Mouse (Mus musculus) limb, embryonic 13.5 days (tissue): ENCODE measurements at regions not wholly inside any gene's neighbourhood (a gene's known extent, or its start where the extent isn't known, plus 50 kb on each side); places are given as distances from the start of the nearest gene placed in this dataset.
A peak's percentile ranks its signal among the peaks of the same experiment; 100 is the strongest.

ENCODE experiments used
- ATAC-seq: fragments of 200-750 bp; cut with Nextera tagmentation; 2 replicates; pipeline ENCODE4 v1.8.0; 2017; ENCODE audit warnings: low read depth, moderate number of reproducible peaks, moderate TSS enrichment; ENCODE audit not compliant: low FRiP score
- H3K27ac ChIP-seq: fragments of 300-500 bp; sonication (generic); 2 replicates; pipeline ENCODE4 v1.5.1; 2015; ENCODE audit warnings: inconsistent platforms, mild to moderate bottlenecking, moderate library complexity
- H3K27me3 ChIP-seq: fragments of 300-500 bp; sonication (generic); 2 replicates; pipeline ENCODE4 v1.6.1; 2015; ENCODE audit warnings: mild to moderate bottlenecking, inconsistent platforms
- H3K36me3 ChIP-seq: fragments of 300-500 bp; sonication (generic); 2 replicates; pipeline ENCODE4 v1.6.1; 2015; ENCODE audit warnings: inconsistent platforms, mild to moderate bottlenecking, moderate library complexity
- H3K4me1 ChIP-seq: fragments of 300-500 bp; sonication (generic); 2 replicates; pipeline ENCODE4 v1.6.1; 2015; ENCODE audit warnings: inconsistent platforms
- H3K4me2 ChIP-seq: fragments of 300-500 bp; sonication (generic); replicated peaks from 2 replicates; pipeline ENCODE4 v1.6.1; 2015; ENCODE audit warnings: inconsistent platforms, mild to moderate bottlenecking, moderate library complexity
- H3K4me3 ChIP-seq: fragments of 300-500 bp; sonication (generic); 2 replicates; pipeline ENCODE4 v1.5.1; 2015; ENCODE audit warnings: moderate library complexity, mild to moderate bottlenecking, inconsistent platforms
- H3K9ac ChIP-seq: fragments of 300-500 bp; sonication (generic); 2 replicates; pipeline ENCODE4 v1.6.1; 2015; ENCODE audit warnings: mild to moderate bottlenecking, inconsistent platforms
- H3K9me3 ChIP-seq: fragments of 300-500 bp; sonication (generic); 2 replicates; pipeline ENCODE4 v1.6.1; 2016; ENCODE audit warnings: inconsistent platforms
- WGBS: fragments of 180-500 bp; shearing (Covaris S2); methylation state at CpG from one replicate; pipeline ENCODE4 v1.1.7; 2015; 5-methylcytosine and 5-hydroxymethylcytosine counted together

- H3K4me1 ChIP-seq, result no peaks in the 10 kb centered on the region
- no peak for ATAC-seq
- H3K9ac ChIP-seq, result no peak overlapping the region
- no peaks in the 10 kb centered on the region for H3K27me3 ChIP-seq
- H3K27ac ChIP-seq, result no peak overlapping the region
- no peak overlapping the region for H3K4me3 ChIP-seq
- H3K9me3 ChIP-seq, result no peaks in the 10 kb centered on the region
- WGBS, result 89% methylated on average over 3 of the region's 3 CpGs
- H3K36me3 ChIP-seq, result no peaks in the 10 kb centered on the region
- no peak overlapping the region for H3K4me2 ChIP-seq
These were observed 519.4 kb upstream of the Hs6st1 start for GRCm38 (mm10) chr1:35548845-35549244.

GRCm38 (mm10) chr1:35551503-35551902 is 516.7 kb upstream of the Hs6st1 start:
- WGBS, result 77% methylated on average over 1 of the region's 1 CpGs
- Histone ChIP-seq H3K9me3 (no peaks in the 10 kb centered on the region), H3K4me2 (no peak overlapping the region), H3K27me3 (no peaks in the 10 kb centered on the region), H3K9ac (no peak overlapping the region), H3K4me1 (no peaks in the 10 kb centered on the region), H3K27ac (no peak overlapping the region), H3K36me3 (no peaks in the 10 kb centered on the region), H3K4me3 (no peak overlapping the region)
- ATAC-seq, result no peak

GRCm38 (mm10) chr1:35562786-35563185 is 505.4 kb upstream of the Hs6st1 start:
- no peak overlapping the region for H3K9ac ChIP-seq
- 87% methylated on average over 4 of the region's 4 CpGs for WGBS

GRCm38 (mm10) chr1:35575203-35575602 is 493.0 kb upstream of the Hs6st1 start:
- no peaks in the 10 kb centered on the region for H3K36me3 ChIP-seq
- no peak overlapping the region for H3K4me3 ChIP-seq

More at GRCm38 (mm10) chr1:35562786-35563185, 505.4 kb upstream of the Hs6st1 start:
- no peak for ATAC-seq
- no peak overlapping the region for H3K4me3 ChIP-seq
- H3K9me3 ChIP-seq, result no peaks in the 10 kb centered on the region
- H3K27ac ChIP-seq, result no peak overlapping the region
- no peaks in the 10 kb centered on the region for H3K36me3 ChIP-seq
- H3K4me2 ChIP-seq, result no peak overlapping the region
- no peaks in the 10 kb centered on the region for H3K27me3 ChIP-seq
- no peaks in the 10 kb centered on the region for H3K4me1 ChIP-seq

GRCm38 (mm10) chr1:35579392-35579791 is 488.8 kb upstream of the Hs6st1 start:
- H3K4me3 ChIP-seq, result no peak overlapping the region
- no peak overlapping the region for H3K4me2 ChIP-seq
- no peaks in the 10 kb centered on the region for H3K27me3 ChIP-seq
- peaks cover 15% of the 10 kb centered on the region for H3K4me1 ChIP-seq
- H3K9ac ChIP-seq, result no peak overlapping the region
- no peaks in the 10 kb centered on the region for H3K36me3 ChIP-seq
- H3K9me3 ChIP-seq, result no peaks in the 10 kb centered on the region
- ATAC-seq, result no peak
- H3K27ac ChIP-seq, result no peak overlapping the region
- WGBS, result 36% methylated on average over 3 of the region's 3 CpGs

More at GRCm38 (mm10) chr1:35575203-35575602, 493.0 kb upstream of the Hs6st1 start:
- Histone ChIP-seq H3K27ac (no peak overlapping the region), H3K27me3 (no peaks in the 10 kb centered on the region), H3K4me1 (peaks cover 12% of the 10 kb centered on the region), H3K9ac (no peak overlapping the region), H3K4me2 (no peak overlapping the region), H3K9me3 (no peaks in the 10 kb centered on the region)
- peak; percentile 67; the same call in 1 of the 2 replicates for ATAC-seq
- 79% methylated on average over 1 of the region's 1 CpGs for WGBS

- no peak overlapping the region for H3K9ac ChIP-seq
- WGBS, result 41% methylated on average over 4 of the region's 4 CpGs
- no peak overlapping the region for H3K4me3 ChIP-seq
- H3K4me1 ChIP-seq, result peaks cover 15% of the 10 kb centered on the region
- no peak overlapping the region for H3K27ac ChIP-seq
- no peaks in the 10 kb centered on the region for H3K9me3 ChIP-seq
- ATAC-seq, result peak; percentile 41; the same call in 1 of the 2 replicates
- no peak overlapping the region for H3K4me2 ChIP-seq
- no peaks in the 10 kb centered on the region for H3K36me3 ChIP-seq
- H3K27me3 ChIP-seq, result no peaks in the 10 kb centered on the region
These were observed 488.2 kb upstream of the Hs6st1 start for GRCm38 (mm10) chr1:35579992-35580391.

GRCm38 (mm10) chr1:35580474-35580873 is 487.7 kb upstream of the Hs6st1 start:
- no peak overlapping the region for H3K27ac ChIP-seq
- ATAC-seq, result no peak
- H3K9me3 ChIP-seq, result no peaks in the 10 kb centered on the region
- no peaks in the 10 kb centered on the region for H3K27me3 ChIP-seq
- 38% methylated on average over 3 of the region's 3 CpGs for WGBS
- no peak overlapping the region for H3K4me3 ChIP-seq
- H3K4me1 ChIP-seq, result peaks cover 15% of the 10 kb centered on the region
- no peaks in the 10 kb centered on the region for H3K36me3 ChIP-seq
- H3K9ac ChIP-seq, result no peak overlapping the region
- no peak overlapping the region for H3K4me2 ChIP-seq

- no peak overlapping the region for H3K4me3 ChIP-seq
- H3K4me1 ChIP-seq, result no peaks in the 10 kb centered on the region
- no peaks in the 10 kb centered on the region for H3K9me3 ChIP-seq
- H3K36me3 ChIP-seq, result no peaks in the 10 kb centered on the region
- H3K4me2 ChIP-seq, result no peak overlapping the region
- 80% methylated on average over 2 of the region's 2 CpGs for WGBS
- H3K27ac ChIP-seq, result no peak overlapping the region
- no peaks in the 10 kb centered on the region for H3K27me3 ChIP-seq
- no peak overlapping the region for H3K9ac ChIP-seq
- no peak for ATAC-seq
These were observed 480.3 kb upstream of the Hs6st1 start for GRCm38 (mm10) chr1:35587900-35588299.

GRCm38 (mm10) chr1:35588939-35589338 is 479.3 kb upstream of the Hs6st1 start:
- no peak overlapping the region for H3K4me3 ChIP-seq
- H3K27me3 ChIP-seq, result no peaks in the 10 kb centered on the region
- no peaks in the 10 kb centered on the region for H3K9me3 ChIP-seq
- no peak for ATAC-seq
- no peak overlapping the region for H3K27ac ChIP-seq
- no peak overlapping the region for H3K9ac ChIP-seq
- no peaks in the 10 kb centered on the region for H3K36me3 ChIP-seq
- WGBS, result 74% methylated on average over 3 of the region's 3 CpGs
- no peaks in the 10 kb centered on the region for H3K4me1 ChIP-seq
- H3K4me2 ChIP-seq, result no peak overlapping the region

GRCm38 (mm10) chr1:35600847-35601246 is 467.4 kb upstream of the Hs6st1 start:
- Histone ChIP-seq H3K4me1 (no peaks in the 10 kb centered on the region), H3K4me2 (no peak overlapping the region), H3K4me3 (no peak overlapping the region), H3K27ac (no peak overlapping the region), H3K27me3 (no peaks in the 10 kb centered on the region), H3K9me3 (peaks cover 7% of the 10 kb centered on the region; the same call in 1 of the 2 replicates), H3K9ac (no peak overlapping the region), H3K36me3 (no peaks in the 10 kb centered on the region)
- whole genome bisulfite sequencing, result 93% methylated on average over 3 of the region's 3 CpGs
- no peak for ATAC-seq

- H3K4me1 ChIP-seq, result no peaks in the 10 kb centered on the region
- ATAC-seq, result no peak
- no peaks in the 10 kb centered on the region for H3K36me3 ChIP-seq
- no peak overlapping the region for H3K9ac ChIP-seq
- H3K27ac ChIP-seq, result no peak overlapping the region
- H3K9me3 ChIP-seq, result no peaks in the 10 kb centered on the region
- H3K27me3 ChIP-seq, result no peaks in the 10 kb centered on the region
- 70% methylated on average over 3 of the region's 3 CpGs for WGBS
- no peak overlapping the region for H3K4me3 ChIP-seq
- H3K4me2 ChIP-seq, result no peak overlapping the region
These were observed 453.1 kb upstream of the Hs6st1 start for GRCm38 (mm10) chr1:35615131-35615530.

- H3K9me3 ChIP-seq, result no peaks in the 10 kb centered on the region
- H3K4me1 ChIP-seq, result peaks cover 5% of the 10 kb centered on the region; the same call in 1 of the 2 replicates
- H3K27me3 ChIP-seq, result no peaks in the 10 kb centered on the region
- no peak overlapping the region for H3K27ac ChIP-seq
- no peak overlapping the region for H3K4me2 ChIP-seq
- no peak overlapping the region for H3K4me3 ChIP-seq
- H3K9ac ChIP-seq, result no peak overlapping the region
- WGBS, result 84% methylated on average over 4 of the region's 4 CpGs
- no peak for ATAC-seq
- H3K36me3 ChIP-seq, result no peaks in the 10 kb centered on the region
These were observed 448.7 kb upstream of the Hs6st1 start for GRCm38 (mm10) chr1:35619476-35619875.

GRCm38 (mm10) chr1:35642595-35642994 is 425.6 kb upstream of the Hs6st1 start:
- WGBS, result 34% methylated on average over 7 of the region's 7 CpGs
- Histone ChIP-seq H3K27ac (no peak overlapping the region), H3K9me3 (no peaks in the 10 kb centered on the region), H3K4me3 (no peak overlapping the region), H3K36me3 (no peaks in the 10 kb centered on the region), H3K4me2 (no peak overlapping the region), H3K9ac (no peak overlapping the region), H3K27me3 (no peaks in the 10 kb centered on the region), H3K4me1 (no peaks in the 10 kb centered on the region)
- ATAC-seq, result no peak
